ENCODE assay signal across 9 mouse cellular contexts in genomic region chr3:131488969-131489368, GRCm38 (mm10). TPM values are rescaled to one million over a fixed set of nuclear protein-coding genes. Genes with fewer than 3 reads are reported as not detected.
DNase-seq lines count a peak whose midpoint lies in the region; ATAC-seq lines count a peak whose summit lies in the region.
"Had no signal": no experiment of that assay in that cellular context is flagged by ENCODE, and none has a peak within 500 bp of the region (broad histone marks: within the 10 kb centered on the region; RNA-seq: fewer than 3 reads in every experiment).

No protein-coding gene starts in this region.

- no peak overlapping the region for H3K9ac ChIP-seq in midbrain, embryonic 12.5 days (replicated peaks)
- H3K9ac ChIP-seq in midbrain, embryonic 16.5 days (ENCODE audit: low read depth, low read length): no peak overlapping the region
- no peak overlapping the region for H3K9ac ChIP-seq in limb, embryonic 13.5 days

- DNase-seq in heart, adult 11 months: peak; percentile 73
- DNase-seq in heart, adult 18-20 months: no peak
- peak; percentile 49 for DNase-seq in yolk sac, embryonic 10.5 days (ENCODE audit: low spot score)
- DNase-seq in left cerebral cortex, postnatal 10 days (ENCODE audit: extremely low spot score in 1 of 2, low spot score in 2 of 2): no peak
- no peak for DNase-seq in right cerebral cortex, postnatal 14 days
- DNase-seq: heart, postnatal 36 days had no signal

- no peaks in the 10 kb centered on the region for H3K9me3 ChIP-seq in midbrain, embryonic 12.5 days
- H3K9me3 ChIP-seq in midbrain, embryonic 16.5 days (replicated peaks; ENCODE audit: control insufficient read depth, low read length, poor library complexity, severe bottlenecking): no peaks in the 10 kb centered on the region
- no peaks in the 10 kb centered on the region for H3K9me3 ChIP-seq in limb, embryonic 13.5 days

- H3K4me1 ChIP-seq in midbrain, embryonic 12.5 days: peaks cover 6% of the 10 kb centered on the region
- H3K4me1 ChIP-seq in midbrain, embryonic 16.5 days (ENCODE audit: control insufficient read depth, insufficient read depth, low read length): 0 out of 2 replicates have a peak, but pooled peaks cover 4% of the 10 kb centered on the region
- peaks cover 14% of the 10 kb centered on the region for H3K4me1 ChIP-seq in limb, embryonic 13.5 days

- H3K4me3 ChIP-seq in midbrain, embryonic 12.5 days: no peak overlapping the region
- no peak overlapping the region; the same call in 1 of the 2 replicates for H3K4me3 ChIP-seq in midbrain, embryonic 16.5 days (ENCODE audit: low read depth, low read length)
- H3K4me3 ChIP-seq in limb, embryonic 13.5 days: peak overlapping the region; percentile 80

- no peaks in the 10 kb centered on the region for H3K36me3 ChIP-seq in midbrain, embryonic 12.5 days
- no peaks in the 10 kb centered on the region for H3K36me3 ChIP-seq in midbrain, embryonic 16.5 days (ENCODE audit: control insufficient read depth, insufficient read depth, low read length)
- H3K36me3 ChIP-seq in limb, embryonic 13.5 days: no peaks in the 10 kb centered on the region

- no peak for ATAC-seq in midbrain, embryonic 12.5 days (ENCODE audit: low FRiP score, low read depth)
- no peak for ATAC-seq in midbrain, embryonic 16.5 days
- no peak for ATAC-seq in limb, embryonic 13.5 days (ENCODE audit: low FRiP score, low read depth)

- peak overlapping the region; percentile 97; the same call in 1 of the 2 replicates for H3K4me2 ChIP-seq in midbrain, embryonic 12.5 days (replicated peaks)
- no peak overlapping the region for H3K4me2 ChIP-seq in midbrain, embryonic 16.5 days (ENCODE audit: low read length)
- H3K4me2 ChIP-seq in limb, embryonic 13.5 days (replicated peaks): peak overlapping the region; percentile 92

- intact Hi-C loops in left cerebral cortex, postnatal 10 days (cut with DNase I): no loop called here

- 29% methylated on average over 5 of the region's 5 CpGs for WGBS in midbrain, embryonic 12.5 days
- 33% methylated on average over 5 of the region's 5 CpGs for WGBS in midbrain, embryonic 16.5 days
- WGBS in limb, embryonic 13.5 days: 24% methylated on average over 5 of the region's 5 CpGs

- peaks cover 52% of the 10 kb centered on the region for H3K27me3 ChIP-seq in midbrain, embryonic 12.5 days
- peaks cover 6% of the 10 kb centered on the region for H3K27me3 ChIP-seq in midbrain, embryonic 16.5 days (ENCODE audit: control insufficient read depth, insufficient read depth, low read depth, low read length)
- peaks cover 34% of the 10 kb centered on the region for H3K27me3 ChIP-seq in limb, embryonic 13.5 days

- H3K27ac ChIP-seq in midbrain, embryonic 12.5 days (replicated peaks): no peak overlapping the region
- H3K27ac ChIP-seq in midbrain, embryonic 16.5 days (ENCODE audit: low read length): no peak overlapping the region
- H3K27ac ChIP-seq in limb, embryonic 13.5 days: no peak overlapping the region

RNA-seq across cellular contexts. Expression of gene Sgms2, which starts 2.2 kb away (rescaled TPM):
- 1 to 10 TPM; 1.7 to 1.8 TPM for total RNA-seq in heart, adult 18-20 months (2021)
- 0.93 and 1.4 TPM in 2 replicates for polyA plus RNA-seq in midbrain, embryonic 12.5 days (2016; fragmentation: Nextera tagmentation; extraction: Ambion mirVana)
- polyA plus RNA-seq in midbrain, embryonic 16.5 days (2015; fragmentation: Nextera tagmentation; extraction: Ambion mirVana): 1.3 and 1.6 TPM in 2 replicates
- 10.5 and 13.2 TPM in 2 replicates for polyA plus RNA-seq in limb, embryonic 13.5 days (2015; fragmentation: Nextera tagmentation; extraction: Ambion mirVana)
- 1 to 10 TPM; 1.4 to 5.1 TPM for total RNA-seq in left cerebral cortex, postnatal 10 days (2021)

Comparison
In these comparisons a context has a peak if more than half of its experiments do, and no peak if none do; other contexts are left out.
1. DNase-seq: peak in heart, adult 11 months (single experiment) and yolk sac, embryonic 10.5 days (single experiment); none in heart, adult 18-20 months (0 of 2), left cerebral cortex, postnatal 10 days (0 of 2) and right cerebral cortex, postnatal 14 days (single experiment).